Mouse (Mus musculus) erythroblast, embryonic 14.5 days (primary cell): ENCODE measurements around the gene Slc6a6.

Source experiments
- GATA1 ChIP-seq: IDR thresholded peaks from 2 replicates; pipeline ENCODE4 v1.6.1; 2012; ENCODE audit warnings: low read length, inconsistent platforms, mixed read lengths
- TAL1 ChIP-seq: IDR thresholded peaks from 3 replicates; pipeline ENCODE4 v1.6.1; 2012; ENCODE audit warnings: low read length, inconsistent platforms, mixed read lengths

DNA sequence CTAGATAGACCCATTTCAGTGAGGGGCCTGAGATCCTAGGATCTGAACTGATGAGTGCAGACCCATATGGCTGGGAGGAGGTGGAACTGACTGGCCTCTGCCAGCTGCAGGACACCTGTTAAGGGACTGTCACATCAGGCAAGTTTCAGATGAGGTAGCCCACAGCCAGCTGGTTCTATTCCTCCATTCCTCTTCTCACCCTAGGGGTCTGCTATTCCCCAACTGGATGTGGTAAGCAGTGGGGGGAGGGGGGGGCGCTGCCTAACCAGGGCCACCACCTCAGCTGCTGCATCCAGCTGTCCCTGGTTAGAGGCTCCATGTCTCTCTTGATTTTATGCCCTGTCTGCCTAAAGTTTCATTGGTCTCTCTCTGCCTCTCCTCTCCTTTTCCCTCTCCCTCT, 25.6 kb upstream of the Slc6a6 start:
- no peak for TF ChIP-seq TAL1
- no peak for TF ChIP-seq GATA1
